Mouse (Mus musculus) midbrain, embryonic 15.5 days (tissue): ENCODE data around the gene Akirin1. TPM values are rescaled to one million over a fixed set of nuclear protein-coding genes. Genes with fewer than 3 reads are reported as not detected.

ENCODE experiments used
- ATAC-seq: fragments of 200-750 bp; cut with Nextera tagmentation; replicated peaks from 2 replicates; pipeline ENCODE4 v1.8.0; 2017; ENCODE audit warnings: moderate TSS enrichment
- H3K27ac ChIP-seq: fragments of 300-500 bp; sonication (generic); 2 replicates; pipeline ENCODE4 v1.5.1; 2015; ENCODE audit warnings: mild to moderate bottlenecking, inconsistent platforms
- H3K27me3 ChIP-seq: fragments of 300-500 bp; sonication (generic); replicated peaks from 2 replicates; pipeline ENCODE4 v1.6.1; 2015; ENCODE audit warnings: inconsistent platforms
- H3K36me3 ChIP-seq: fragments of 300-500 bp; sonication (generic); replicated peaks from 2 replicates; pipeline ENCODE4 v1.6.1; 2015; ENCODE audit warnings: inconsistent platforms
- H3K4me1 ChIP-seq: fragments of 300-500 bp; sonication (generic); 2 replicates; pipeline ENCODE4 v1.6.1; 2015; ENCODE audit warnings: inconsistent platforms
- H3K4me2 ChIP-seq: fragments of 300-500 bp; sonication (generic); 2 replicates; pipeline ENCODE4 v1.6.1; 2015; ENCODE audit warnings: inconsistent platforms, mild to moderate bottlenecking, moderate library complexity
- H3K4me3 ChIP-seq: fragments of 300-500 bp; sonication (generic); 2 replicates; pipeline ENCODE4 v1.5.1; 2015; ENCODE audit warnings: mild to moderate bottlenecking, inconsistent platforms
- H3K9ac ChIP-seq: fragments of 300-500 bp; sonication (generic); 2 replicates; pipeline ENCODE4 v1.6.1; 2015; ENCODE audit warnings: mild to moderate bottlenecking, inconsistent platforms
- H3K9me3 ChIP-seq: fragments of 300-500 bp; sonication (generic); 2 replicates; pipeline ENCODE4 v1.6.1; 2016; ENCODE audit warnings: inconsistent platforms
- WGBS: fragments of 180-500 bp; shearing (Covaris S2); methylation state at CpG from one replicate; pipeline ENCODE4 v1.1.7; 2015; ENCODE audit warnings: mixed read lengths; 5-methylcytosine and 5-hydroxymethylcytosine counted together
- polyA plus RNA-seq: library from polyadenylated mRNA; unstranded; fragments of >200 nt; fragmentation: Nextera tagmentation; extraction: Ambion mirVana; gene quantifications from 2 replicates; pipeline ENCODE4 v1.2.1, GENCODE M21; 2015

Gene Akirin1
- polyA plus RNA-seq, 1 experiment from 2014 or later: 80.6 TPM

GRCm38 (mm10) chr4:123749484-123750130 is 538 bp downstream of the Akirin1 start:
- H3K27ac ChIP-seq: peak overlapping the region; percentile 93
- under 1% methylated on average over 55 of the region's 55 CpGs for WGBS
- peak; percentile 57 for ATAC-seq
- peak overlapping the region; percentile 92 for H3K4me3 ChIP-seq
- H3K4me2 ChIP-seq: peak overlapping the region; percentile 70
- H3K27me3 ChIP-seq: peaks cover 4% of the 10 kb centered on the region; the same call in 1 of the 2 replicates
- peak overlapping the region; percentile 86 for H3K9ac ChIP-seq
- no peaks in the 10 kb centered on the region for H3K9me3 ChIP-seq
- peaks cover 35% of the 10 kb centered on the region for H3K4me1 ChIP-seq
- no peaks in the 10 kb centered on the region for H3K36me3 ChIP-seq

- Histone ChIP-seq H3K4me1 (peaks cover 35% of the 10 kb centered on the region), H3K27me3 (peaks cover 4% of the 10 kb centered on the region; the same call in 1 of the 2 replicates), H3K36me3 (no peaks in the 10 kb centered on the region), H3K9ac (peak overlapping the region; percentile 86), H3K4me2 (peak overlapping the region; percentile 70), H3K9me3 (no peaks in the 10 kb centered on the region), H3K27ac (peak overlapping the region; percentile 93), H3K4me3 (peak overlapping the region; percentile 92)
- ATAC-seq: no peak
- 11% methylated on average over 10 of the region's 10 CpGs for WGBS
These were observed 1.3 kb downstream of the Akirin1 start for GRCm38 (mm10) chr4:123748726-123749415.

- Histone ChIP-seq H3K27ac (no peak overlapping the region), H3K4me3 (no peak overlapping the region), H3K9me3 (no peaks in the 10 kb centered on the region), H3K4me1 (peaks cover 31% of the 10 kb centered on the region), H3K36me3 (peaks cover 21% of the 10 kb centered on the region), H3K27me3 (no peaks in the 10 kb centered on the region), H3K9ac (no peak overlapping the region), H3K4me2 (no peak overlapping the region)
- ATAC-seq: no peak
- WGBS: 94% methylated on average over 4 of the region's 4 CpGs
These were observed 4.8 kb downstream of the Akirin1 start for GRCm38 (mm10) chr4:123745221-123745775.

- no peak overlapping the region for H3K27ac ChIP-seq
- 87% methylated on average over 1 of the region's 1 CpGs for WGBS
- ATAC-seq: no peak
These were observed 7.3 kb downstream of the Akirin1 start for GRCm38 (mm10) chr4:123742891-123743290.

DNA sequence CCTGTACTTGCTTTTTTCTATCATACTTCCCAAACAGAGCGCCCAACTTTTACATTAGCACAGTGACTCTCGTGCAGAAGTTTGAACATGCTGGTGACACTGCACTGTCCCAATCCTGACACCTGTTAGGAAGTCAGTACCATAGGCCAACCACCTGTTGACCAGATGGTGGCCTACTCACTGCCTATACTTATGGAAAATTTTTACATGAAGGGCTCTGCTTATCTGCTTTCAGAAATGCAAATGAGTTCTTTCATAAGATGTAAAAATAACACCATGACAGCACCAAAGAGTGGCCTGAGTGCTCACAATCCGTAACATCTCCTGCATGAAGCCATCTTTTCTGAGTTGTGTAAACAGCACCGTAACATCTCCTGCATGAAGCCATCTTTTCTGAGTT is 11.4 kb downstream of the Akirin1 start:
- H3K4me2 ChIP-seq: no peak overlapping the region
- H3K4me1 ChIP-seq: no peaks in the 10 kb centered on the region
- no peak overlapping the region for H3K9ac ChIP-seq
- H3K4me3 ChIP-seq: no peak overlapping the region
- H3K36me3 ChIP-seq: peaks cover 51% of the 10 kb centered on the region
- no peaks in the 10 kb centered on the region for H3K9me3 ChIP-seq
- H3K27ac ChIP-seq: no peak overlapping the region
- no peak for ATAC-seq
- 96% methylated on average over 4 of the region's 4 CpGs for WGBS
- H3K27me3 ChIP-seq: no peaks in the 10 kb centered on the region

More at GRCm38 (mm10) chr4:123742891-123743290, 7.3 kb downstream of the Akirin1 start:
- H3K27me3 ChIP-seq: no peaks in the 10 kb centered on the region
- H3K9me3 ChIP-seq: no peaks in the 10 kb centered on the region
- no peak overlapping the region for H3K4me3 ChIP-seq
- H3K36me3 ChIP-seq: peaks cover 38% of the 10 kb centered on the region
- H3K4me2 ChIP-seq: no peak overlapping the region
- peaks cover 20% of the 10 kb centered on the region for H3K4me1 ChIP-seq
- no peak overlapping the region for H3K9ac ChIP-seq

DNA sequence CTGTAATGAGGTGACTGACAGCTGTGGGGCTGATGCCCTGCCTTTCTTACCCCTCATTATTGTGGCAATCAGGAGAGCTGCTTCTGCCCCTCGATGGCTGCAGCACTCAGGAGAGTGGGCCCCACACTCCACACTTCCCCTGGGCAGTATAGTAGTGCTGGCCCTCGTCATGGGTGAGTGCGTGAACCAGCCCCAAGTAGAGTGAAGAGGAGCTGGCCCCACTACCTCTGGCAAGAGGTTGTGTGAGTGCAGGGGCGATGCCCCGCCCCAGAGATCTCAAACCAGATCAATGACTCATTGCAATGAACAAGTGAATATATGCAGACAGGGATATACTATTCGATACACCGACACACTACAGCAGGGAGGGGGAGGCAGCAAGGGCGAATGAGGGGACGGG is 16.6 kb downstream of the Akirin1 start:
- H3K27me3 ChIP-seq: no peaks in the 10 kb centered on the region
- H3K9me3 ChIP-seq: no peaks in the 10 kb centered on the region
- H3K9ac ChIP-seq: no peak overlapping the region
- H3K36me3 ChIP-seq: peaks cover 20% of the 10 kb centered on the region
- no peaks in the 10 kb centered on the region for H3K4me1 ChIP-seq
- ATAC-seq: 0 out of 2 replicates have a peak, but pooled peaks have one; percentile 9
- no peak overlapping the region for H3K27ac ChIP-seq
- no peak overlapping the region for H3K4me3 ChIP-seq
- WGBS: 94% methylated on average over 9 of the region's 9 CpGs
- no peak overlapping the region for H3K4me2 ChIP-seq

DNA sequence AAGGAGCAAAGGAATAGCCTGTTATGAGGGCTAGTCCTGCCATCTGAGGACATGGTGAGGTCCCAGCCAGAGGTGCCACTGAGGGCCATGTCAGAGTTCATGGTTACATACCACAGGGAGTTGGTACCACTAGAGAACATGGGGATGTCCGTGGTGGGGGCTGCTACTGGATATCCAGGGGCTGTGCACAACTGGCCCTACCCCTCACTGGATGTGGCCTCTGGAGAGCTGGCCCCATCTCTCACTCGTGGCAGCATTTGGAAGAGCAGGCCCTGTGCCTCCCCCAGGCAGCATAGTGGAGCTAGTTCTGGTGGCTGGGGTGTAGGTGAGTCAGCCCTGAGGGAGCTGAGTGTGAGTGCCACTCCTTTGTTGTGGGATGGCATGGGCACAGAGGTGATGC is 17.2 kb downstream of the Akirin1 start:
- no peak overlapping the region for H3K4me3 ChIP-seq
- H3K27me3 ChIP-seq: no peaks in the 10 kb centered on the region
- no peaks in the 10 kb centered on the region for H3K9me3 ChIP-seq
- no peaks in the 10 kb centered on the region for H3K4me1 ChIP-seq
- ATAC-seq: no peak
- WGBS: 85% methylated on average over 2 of the region's 2 CpGs
- no peak overlapping the region for H3K4me2 ChIP-seq
- H3K27ac ChIP-seq: no peak overlapping the region
- H3K36me3 ChIP-seq: peaks cover 14% of the 10 kb centered on the region
- no peak overlapping the region for H3K9ac ChIP-seq

DNA sequence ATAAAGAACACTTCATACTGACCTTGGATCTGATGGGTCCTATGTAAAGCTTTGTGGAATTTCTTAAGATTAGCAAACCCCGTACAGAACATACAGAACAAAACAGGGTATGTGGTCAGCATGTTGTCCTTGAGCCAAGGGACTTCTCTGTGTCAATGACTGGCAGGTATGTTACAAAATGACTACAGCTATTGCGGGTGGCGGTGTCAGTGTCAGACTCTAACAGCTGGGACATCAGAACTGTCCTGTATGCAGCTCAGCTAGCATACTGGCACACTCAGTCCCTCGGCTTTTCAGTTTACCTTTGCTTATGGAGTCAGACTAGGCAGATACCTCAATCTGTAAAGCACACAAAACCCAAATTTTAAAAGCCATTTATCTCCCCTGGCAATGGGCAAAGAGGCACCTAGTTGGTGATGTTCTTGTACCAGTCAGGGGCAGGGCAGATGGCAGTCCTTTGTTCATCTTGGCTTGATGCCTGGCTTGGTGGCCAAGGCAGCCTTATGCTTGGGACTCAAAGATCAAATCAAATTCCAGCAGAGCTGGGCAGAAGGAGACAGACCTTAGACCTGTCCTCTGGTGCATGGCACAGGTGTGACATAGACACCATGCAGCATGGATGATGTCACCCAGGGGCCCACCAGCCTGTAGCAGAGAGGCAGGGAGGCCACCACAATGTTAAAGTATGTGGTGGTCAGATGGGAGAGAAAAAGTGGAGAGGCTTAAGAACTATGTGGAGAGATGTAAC is 17.8 kb downstream of the Akirin1 start:
- Histone ChIP-seq H3K4me2 (no peak overlapping the region), H3K4me1 (no peaks in the 10 kb centered on the region), H3K27me3 (no peaks in the 10 kb centered on the region), H3K4me3 (no peak overlapping the region), H3K27ac (no peak overlapping the region), H3K36me3 (peaks cover 10% of the 10 kb centered on the region), H3K9me3 (no peaks in the 10 kb centered on the region), H3K9ac (no peak overlapping the region)
- ATAC-seq: no peak
- WGBS: 89% methylated on average over 4 of the region's 4 CpGs

- H3K27ac ChIP-seq: no peak overlapping the region
- no peak overlapping the region for H3K4me2 ChIP-seq
- WGBS: 84% methylated on average over 4 of the region's 4 CpGs
- H3K9ac ChIP-seq: no peak overlapping the region
- no peaks in the 10 kb centered on the region for H3K36me3 ChIP-seq
- no peak for ATAC-seq
- H3K27me3 ChIP-seq: no peaks in the 10 kb centered on the region
- H3K9me3 ChIP-seq: no peaks in the 10 kb centered on the region
- no peak overlapping the region for H3K4me3 ChIP-seq
- H3K4me1 ChIP-seq: peaks cover 11% of the 10 kb centered on the region
These were observed 28.4 kb downstream of the Akirin1 start for GRCm38 (mm10) chr4:123721761-123722160.

DNA sequence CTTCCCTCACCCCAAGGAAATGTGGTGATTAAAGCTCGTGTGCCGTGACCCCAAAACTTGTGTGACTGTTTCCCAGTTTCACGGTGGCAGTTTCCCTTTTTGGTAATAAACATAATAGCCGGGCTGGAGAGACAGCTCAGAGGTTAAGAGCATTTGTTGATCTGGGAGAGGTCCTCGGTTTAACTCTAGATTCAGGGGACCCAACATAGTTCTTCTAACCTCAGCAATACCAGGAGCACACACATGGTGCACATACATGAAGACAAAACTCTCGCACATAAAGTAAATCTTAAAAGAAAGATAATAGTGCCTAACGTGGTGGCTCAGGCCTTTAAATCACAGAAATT is 31.7 kb downstream of the Akirin1 start:
- Histone ChIP-seq H3K27me3 (no peaks in the 10 kb centered on the region), H3K4me2 (peak overlapping the region; percentile 83), H3K9ac (peak overlapping the region; percentile 95), H3K9me3 (no peaks in the 10 kb centered on the region), H3K4me1 (peaks cover 11% of the 10 kb centered on the region), H3K27ac (peak overlapping the region; percentile 74), H3K4me3 (peak overlapping the region; percentile 92), H3K36me3 (peaks cover 15% of the 10 kb centered on the region)
- 29% methylated on average over 7 of the region's 7 CpGs for WGBS
- peak; percentile 67 for ATAC-seq

- ATAC-seq: peak; percentile 95
- WGBS: under 1% methylated on average over 40 of the region's 40 CpGs
- Histone ChIP-seq H3K27ac (peak within 1 kb of the TSS; percentile 74), H3K4me3 (peak within 1 kb of the TSS; percentile 92), H3K27me3 (no peaks in the 10 kb centered on the region), H3K9ac (peak within 1 kb of the TSS; percentile 95), H3K36me3 (peaks cover 18% of the 10 kb centered on the region), H3K4me2 (peak within 1 kb of the TSS; percentile 83), H3K4me1 (peaks cover 11% of the 10 kb centered on the region), H3K9me3 (no peaks in the 10 kb centered on the region)
These were observed 32.3 kb downstream of the Akirin1 start, which contains the start of gene Ndufs5 for GRCm38 (mm10) chr4:123717574-123718433. Gene Ndufs5, minus strand, starts transcription at chr4:123718202.
